Mouse (Mus musculus): ENCODE data around the gene Lsm2. TPM values are rescaled to one million over a fixed set of nuclear protein-coding genes. Genes with fewer than 3 reads are reported as not detected.
A peak's percentile ranks its signal among the peaks of the same experiment; 100 is the strongest.
"Not testable (repeated sequence)": the region's sequence is repeated elsewhere in the genome, so short reads cannot be mapped to it uniquely, and the experiment has no call there.

Gene Lsm2
- polyA plus RNA-seq, 1 experiment from 2014 or later = 76.7 TPM

GRCm38 (mm10) chr17:34943128-34943815, 38.4 kb upstream of the Lsm2 start:
- H3K4me3 ChIP-seq (ENCODE audit: low read depth, low read length) = no peak overlapping the region
- ATAC-seq (no peak), DNase-seq (no peak)
- H3K4me2 ChIP-seq (ENCODE audit: low read depth, low read length) = no peak overlapping the region
- peaks cover 10% of the 10 kb centered on the region for H3K4me1 ChIP-seq (ENCODE audit: insufficient read depth)
- no peak overlapping the region for H3K27ac ChIP-seq (ENCODE audit: low read depth)
- 85% methylated on average over 4 of the region's 4 CpGs for WGBS (ENCODE audit: insufficient replicate concordance)
- no peaks in the 10 kb centered on the region for H3K27me3 ChIP-seq (ENCODE audit: insufficient read depth, low read length)
- H3K36me3 ChIP-seq (replicated peaks; ENCODE audit: insufficient read depth, low read length) = no peaks in the 10 kb centered on the region
- no peaks in the 10 kb centered on the region for H3K9me3 ChIP-seq (ENCODE audit: low read length)
- no peak overlapping the region for H3K9ac ChIP-seq (replicated peaks)
- TF ChIP-seq CTCF (IDR thresholded peaks at IDR 0.05; ENCODE audit: low read depth) (no peak), EP300 (IDR thresholded peaks at IDR 0.05; ENCODE audit: low read depth) (no peak)

GRCm38 (mm10) chr17:34944362-34944761, 37.3 kb upstream of the Lsm2 start:
- TF ChIP-seq EP300 (IDR thresholded peaks at IDR 0.05; ENCODE audit: low read depth) = no peak
- TF ChIP-seq CTCF (IDR thresholded peaks at IDR 0.05; ENCODE audit: low read depth) = no peak
- DNase-seq (no peak), ATAC-seq (no peak)
- H3K36me3 ChIP-seq (replicated peaks; ENCODE audit: insufficient read depth, low read length) = no peaks in the 10 kb centered on the region; the same call in 1 of the 2 replicates
- H3K27ac ChIP-seq (ENCODE audit: low read depth) = no peak overlapping the region
- no peak overlapping the region for H3K4me2 ChIP-seq (ENCODE audit: low read depth, low read length)
- H3K4me3 ChIP-seq (ENCODE audit: low read depth, low read length) = no peak overlapping the region
- no peaks in the 10 kb centered on the region for H3K9me3 ChIP-seq (ENCODE audit: low read length)
- no peak overlapping the region for H3K9ac ChIP-seq (replicated peaks)
- H3K27me3 ChIP-seq (ENCODE audit: insufficient read depth, low read length) = no peaks in the 10 kb centered on the region
- peaks cover 8% of the 10 kb centered on the region for H3K4me1 ChIP-seq (ENCODE audit: insufficient read depth)

- no peak overlapping the region for H3K4me3 ChIP-seq (ENCODE audit: low read depth, low read length)
- H3K4me1 ChIP-seq (ENCODE audit: insufficient read depth) = peaks cover 9% of the 10 kb centered on the region
- no peak overlapping the region for H3K27ac ChIP-seq (ENCODE audit: low read depth)
- no peak overlapping the region for H3K9ac ChIP-seq (replicated peaks)
- peaks cover 5% of the 10 kb centered on the region; the same call in 1 of the 2 replicates for H3K36me3 ChIP-seq (replicated peaks; ENCODE audit: insufficient read depth, low read length)
- no peak for TF ChIP-seq CTCF (IDR thresholded peaks at IDR 0.05; ENCODE audit: low read depth)
- no peak for TF ChIP-seq EP300 (IDR thresholded peaks at IDR 0.05; ENCODE audit: low read depth)
- H3K9me3 ChIP-seq (ENCODE audit: low read length) = no peaks in the 10 kb centered on the region
- DNase-seq (no peak), ATAC-seq (peak; percentile 16; the same call in 1 of the 2 replicates)
- WGBS (ENCODE audit: insufficient replicate concordance) = 68% methylated on average over 5 of the region's 5 CpGs
- no peak overlapping the region for H3K4me2 ChIP-seq (ENCODE audit: low read depth, low read length)
- H3K27me3 ChIP-seq (ENCODE audit: insufficient read depth, low read length) = no peaks in the 10 kb centered on the region
Observed at GRCm38 (mm10) chr17:34946486-34947140, 35.0 kb upstream of the Lsm2 start.

- WGBS (ENCODE audit: insufficient replicate concordance) = 24% methylated on average over 8 of the region's 8 CpGs
- DNase-seq = peak; percentile 62
Observed at GRCm38 (mm10) chr17:34947606-34948005, 34.1 kb upstream of the Lsm2 start.

GRCm38 (mm10) chr17:34948721-34949552, 32.7 kb upstream of the Lsm2 start:
- not testable (repeated sequence) for DNase-seq; H3K9ac ChIP-seq (replicated peaks)
- 0 out of 2 replicates have a peak overlapping the region, but pooled peaks have one; percentile 37 for H3K27ac ChIP-seq (ENCODE audit: low read depth)

More at GRCm38 (mm10) chr17:34947606-34948005, 34.1 kb upstream of the Lsm2 start:
- no peak overlapping the region for H3K9ac ChIP-seq (replicated peaks)
- peaks cover 5% of the 10 kb centered on the region; the same call in 1 of the 2 replicates for H3K36me3 ChIP-seq (replicated peaks; ENCODE audit: insufficient read depth, low read length)
- ATAC-seq = peak; percentile 8; the same call in 1 of the 2 replicates
- H3K27me3 ChIP-seq (ENCODE audit: insufficient read depth, low read length) = no peaks in the 10 kb centered on the region
- H3K4me3 ChIP-seq (ENCODE audit: low read depth, low read length) = no peak overlapping the region
- H3K4me2 ChIP-seq (ENCODE audit: low read depth, low read length) = no peak overlapping the region
- TF ChIP-seq CTCF (IDR thresholded peaks at IDR 0.05; ENCODE audit: low read depth) (peak; percentile 71), EP300 (IDR thresholded peaks at IDR 0.05; ENCODE audit: low read depth) (no peak)
- peaks cover 8% of the 10 kb centered on the region for H3K4me1 ChIP-seq (ENCODE audit: insufficient read depth)
- H3K9me3 ChIP-seq (ENCODE audit: low read length) = no peaks in the 10 kb centered on the region
- H3K27ac ChIP-seq (ENCODE audit: low read depth) = no peak overlapping the region

GRCm38 (mm10) chr17:34949553-34949969, 32.1 kb upstream of the Lsm2 start:
- Histone ChIP-seq H3K36me3 (replicated peaks; ENCODE audit: insufficient read depth, low read length) (peaks cover 5% of the 10 kb centered on the region; the same call in 1 of the 2 replicates), H3K27ac (ENCODE audit: low read depth) (0 out of 2 replicates have a peak overlapping the region, but pooled peaks have one; percentile 37), H3K9ac (replicated peaks) (no peak overlapping the region), H3K4me1 (ENCODE audit: insufficient read depth) (peaks cover 8% of the 10 kb centered on the region), H3K4me2 (ENCODE audit: low read depth, low read length) (no peak overlapping the region), H3K27me3 (ENCODE audit: insufficient read depth, low read length) (no peaks in the 10 kb centered on the region), H3K9me3 (ENCODE audit: low read length) (no peaks in the 10 kb centered on the region), H3K4me3 (ENCODE audit: low read depth, low read length) (no peak overlapping the region)
- DNase-seq (no peak), ATAC-seq (no peak)
- TF ChIP-seq EP300 (IDR thresholded peaks at IDR 0.05; ENCODE audit: low read depth) = no peak
- TF ChIP-seq CTCF (IDR thresholded peaks at IDR 0.05; ENCODE audit: low read depth) = no peak
- WGBS (ENCODE audit: insufficient replicate concordance) = 47% methylated on average over 4 of the region's 4 CpGs

More at GRCm38 (mm10) chr17:34948721-34949552, 32.7 kb upstream of the Lsm2 start:
- H3K4me3 ChIP-seq (ENCODE audit: low read depth, low read length); H3K27me3 ChIP-seq (ENCODE audit: insufficient read depth, low read length); ATAC-seq; H3K9me3 ChIP-seq (ENCODE audit: low read length); H3K36me3 ChIP-seq (replicated peaks; ENCODE audit: insufficient read depth, low read length); H3K4me1 ChIP-seq (ENCODE audit: insufficient read depth); H3K4me2 ChIP-seq (ENCODE audit: low read depth, low read length): not testable (repeated sequence)
- 59% methylated on average over 8 of the region's 9 CpGs for WGBS (ENCODE audit: insufficient replicate concordance)

All from liver, postnatal 0 days (tissue).